Mouse (Mus musculus) liver, embryonic 14.5 days (tissue): ENCODE data around the gene Tmprss13. TPM values are rescaled to one million over a fixed set of nuclear protein-coding genes. Genes with fewer than 3 reads are reported as not detected.

Experiments used
- ATAC-seq: fragments of 200-750 bp; cut with Nextera tagmentation; 2 replicates; pipeline ENCODE4 v1.8.0; 2017; ENCODE audit warnings: moderate number of reproducible peaks, mild to moderate bottlenecking, moderate library complexity; ENCODE audit not compliant: insufficient read depth
- DNase-seq, 3 experiments: peaks; one replicate each; pipeline ENCODE4 v3.0.0-alpha.2; 2012 to 2013; ENCODE audit warnings: low read depth in 3 of 3, low spot score in 3 of 3
- H3K27ac ChIP-seq: fragments of 300-500 bp; sonication (generic); 2 replicates; pipeline ENCODE4 v1.5.1; 2014; ENCODE audit warnings: moderate library complexity, mild to moderate bottlenecking, control low read depth, inconsistent platforms
- H3K27me3 ChIP-seq: fragments of 300-500 bp; sonication (generic); 2 replicates; pipeline ENCODE4 v1.6.1; 2014; ENCODE audit warnings: mild to moderate bottlenecking, low read length, moderate library complexity; ENCODE audit not compliant: control insufficient read depth, insufficient read depth
- H3K36me3 ChIP-seq: fragments of 300-500 bp; sonication (generic); replicated peaks from 2 replicates; pipeline ENCODE4 v1.6.1; 2014; ENCODE audit warnings: low read depth; ENCODE audit not compliant: control insufficient read depth, insufficient read depth
- H3K4me1 ChIP-seq, 2 experiments: fragments of 200-500 bp in 1 of 2; fragments of 300-500 bp in 1 of 2; sonication (generic) in 1 of 2; replicated peaks; 2 replicates each; pipeline ENCODE4 v1.6.1; 2012 to 2014; ENCODE audit warnings: antibody characterized with exemption in 1 of 2, inconsistent platforms in 1 of 2, low read length in 1 of 2; ENCODE audit not compliant: control insufficient read depth in 2 of 2, insufficient read depth in 2 of 2
- H3K4me2 ChIP-seq: fragments of 300-500 bp; sonication (generic); 2 replicates; pipeline ENCODE4 v1.6.1; 2014; ENCODE audit warnings: low read depth, mild to moderate bottlenecking, control low read depth, moderate library complexity
- H3K4me3 ChIP-seq, 2 experiments: fragments of 200-500 bp in 1 of 2; fragments of 300-500 bp in 1 of 2; sonication (generic) in 1 of 2; 2 replicates each; pipeline ENCODE4 v1.5.1; 2012 to 2014; ENCODE audit warnings: low read depth in 2 of 2, low read length in 2 of 2, mild to moderate bottlenecking in 2 of 2, control low read depth in 1 of 2, inconsistent platforms in 1 of 2, moderate library complexity in 1 of 2; ENCODE audit not compliant: insufficient read depth in 1 of 2
- H3K9ac ChIP-seq: fragments of 300-500 bp; sonication (generic); replicated peaks from 2 replicates; pipeline ENCODE4 v1.6.1; 2014; ENCODE audit warnings: mild to moderate bottlenecking, control low read depth, moderate library complexity
- H3K9me3 ChIP-seq: fragments of 300-500 bp; sonication (generic); 2 replicates; pipeline ENCODE4 v1.6.1; 2016; ENCODE audit warnings: low read length, mixed read lengths; ENCODE audit not compliant: control insufficient read depth
- CTCF ChIP-seq: IDR thresholded peaks from 2 replicates; pipeline ENCODE4 v1.5.1; 2016; ENCODE audit warnings: antibody characterized with exemption, low read depth, control low read depth
- EP300 ChIP-seq: IDR thresholded peaks from 2 replicates; pipeline ENCODE4 v1.6.1; 2016; ENCODE audit warnings: antibody characterized with exemption, low read depth
- WGBS: fragments of 180-500 bp; shearing (Covaris S2); extraction: QIAGEN DNeasy Blood & Tissue Kit; methylation state at CpG from one replicate; pipeline ENCODE4 v1.1.7; 2014; ENCODE audit not compliant: insufficient replicate concordance; 5-methylcytosine and 5-hydroxymethylcytosine counted together
- polyA plus RNA-seq, 2 experiments: library from polyadenylated mRNA; depleted of rRNA in 1 of 2; stranded (reverse) in 1 of 2; unstranded in 1 of 2; fragments of >200 nt; fragmentation: Nextera tagmentation in 1 of 2; extraction: Ambion mirVana in 1 of 2; gene quantifications; 2 replicates each; pipeline versions ENCODE4 v1.2.1 to v1.2.3; 2012 to 2014

Tmprss13 gene
- polyA plus RNA-seq, 2 experiments, result not detected

GRCm38 (mm10) chr9:45370117-45370561, 51.2 kb downstream of the Tmprss13 start, which contains the start of gene Fxyd6:
TSS of gene Fxyd6 (plus strand) at chr9:45370185.
- ATAC-seq, result no peak
- peaks cover 24% of the 10 kb centered on the region for H3K27me3 ChIP-seq
- H3K4me2 ChIP-seq, result peak within 1 kb of the TSS; percentile 41
- H3K36me3 ChIP-seq, result no peaks in the 10 kb centered on the region
- no peak for TF ChIP-seq CTCF
- TF ChIP-seq EP300, result no peak
- H3K9me3 ChIP-seq, result no peaks in the 10 kb centered on the region
- under 1% methylated on average over 28 of the region's 28 CpGs for WGBS
- no peak within 1 kb of the TSS for H3K9ac ChIP-seq
- no peaks in the 10 kb centered on the region for H3K4me1 ChIP-seq
- H3K27ac ChIP-seq, result no peak within 1 kb of the TSS
- DNase-seq, result no peak
- peak within 1 kb of the TSS; percentile 29 to 44 for H3K4me3 ChIP-seq

GRCm38 (mm10) chr9:45370616-45371336, 51.9 kb downstream of the Tmprss13 start:
- no peaks in the 10 kb centered on the region for H3K36me3 ChIP-seq
- peaks cover 24% of the 10 kb centered on the region for H3K27me3 ChIP-seq
- no peaks in the 10 kb centered on the region for H3K9me3 ChIP-seq
- no peak for DNase-seq
- H3K4me2 ChIP-seq, result peak overlapping the region; percentile 41
- peak overlapping the region in 1 of 2 experiments; percentile 44; a peak in 3 of 4 replicates for H3K4me3 ChIP-seq
- no peak for TF ChIP-seq CTCF
- no peak overlapping the region for H3K9ac ChIP-seq
- 15% methylated on average over 25 of the region's 25 CpGs for WGBS
- no peaks in the 10 kb centered on the region for H3K4me1 ChIP-seq
- no peak for ATAC-seq
- H3K27ac ChIP-seq, result no peak overlapping the region

GRCm38 (mm10) chr9:45371337-45371707, 52.4 kb downstream of the Tmprss13 start:
- ATAC-seq (no peak), DNase-seq (no peak)
- H3K36me3 ChIP-seq, result no peaks in the 10 kb centered on the region
- no peak overlapping the region for H3K4me2 ChIP-seq
- H3K27ac ChIP-seq, result no peak overlapping the region
- H3K4me3 ChIP-seq, result no peak overlapping the region
- TF ChIP-seq CTCF, result no peak
- 22% methylated on average over 2 of the region's 2 CpGs for WGBS
- peaks cover 24% of the 10 kb centered on the region for H3K27me3 ChIP-seq
- no peak overlapping the region for H3K9ac ChIP-seq
- H3K4me1 ChIP-seq, result no peaks in the 10 kb centered on the region
- H3K9me3 ChIP-seq, result no peaks in the 10 kb centered on the region

GRCm38 (mm10) chr9:45373896-45374295, 55.0 kb downstream of the Tmprss13 start:
- H3K9me3 ChIP-seq, result no peaks in the 10 kb centered on the region
- no peaks in the 10 kb centered on the region for H3K36me3 ChIP-seq
- H3K27ac ChIP-seq, result no peak overlapping the region
- ATAC-seq (no peak), DNase-seq (no peak)
- H3K27me3 ChIP-seq, result peaks cover 24% of the 10 kb centered on the region
- 36% methylated on average over 3 of the region's 3 CpGs for WGBS
- H3K4me2 ChIP-seq, result no peak overlapping the region
- TF ChIP-seq EP300, result no peak
- TF ChIP-seq CTCF, result no peak
- H3K9ac ChIP-seq, result no peak overlapping the region
- no peak overlapping the region for H3K4me3 ChIP-seq
- no peaks in the 10 kb centered on the region for H3K4me1 ChIP-seq

GRCm38 (mm10) chr9:45374988-45375502, 56.1 kb downstream of the Tmprss13 start:
- no peak for DNase-seq
- TF ChIP-seq CTCF, result no peak
- TF ChIP-seq EP300, result no peak
- Histone ChIP-seq H3K9ac (no peak overlapping the region), H3K36me3 (no peaks in the 10 kb centered on the region), H3K27me3 (peaks cover 17% of the 10 kb centered on the region), H3K4me1 (no peaks in the 10 kb centered on the region), H3K9me3 (no peaks in the 10 kb centered on the region), H3K4me3 (no peak overlapping the region), H3K27ac (no peak overlapping the region), H3K4me2 (no peak overlapping the region)
- 67% methylated on average over 6 of the region's 6 CpGs for WGBS
- no peak for ATAC-seq
